Mouse (Mus musculus): ENCODE results near the gene 1700012B09Rik. TPM values are rescaled to one million over a fixed set of nuclear protein-coding genes. Genes with fewer than 3 reads are reported as not detected.

Gene 1700012B09Rik
- polyA plus RNA-seq, 1 experiment from 2014 or later: not detected

GRCm38 (mm10) chr9:14772074-14772473 is 1.2 kb upstream of the 1700012B09Rik start:
- Histone ChIP-seq H3K4me1 (ENCODE audit: control insufficient read depth, insufficient read depth, low read length) (no peaks in the 10 kb centered on the region), H3K36me3 (ENCODE audit: control insufficient read depth, insufficient read depth, low read length) (no peaks in the 10 kb centered on the region), H3K27me3 (ENCODE audit: control insufficient read depth, insufficient read depth, low read length) (no peaks in the 10 kb centered on the region), H3K4me3 (ENCODE audit: low read depth, low read length) (no peak overlapping the region), H3K4me2 (replicated peaks; ENCODE audit: low read depth, low read length) (no peak overlapping the region), H3K27ac (ENCODE audit: low read length) (no peak overlapping the region), H3K9ac (replicated peaks; ENCODE audit: low read depth, low read length) (no peak overlapping the region), H3K9me3 (ENCODE audit: control insufficient read depth, low read depth, low read length) (no peaks in the 10 kb centered on the region)
- WGBS: 90% methylated on average over 2 of the region's 2 CpGs
- no peak for ATAC-seq (ENCODE audit: insufficient number of reproducible peaks, insufficient read depth, low FRiP score, low read depth)

DNA sequence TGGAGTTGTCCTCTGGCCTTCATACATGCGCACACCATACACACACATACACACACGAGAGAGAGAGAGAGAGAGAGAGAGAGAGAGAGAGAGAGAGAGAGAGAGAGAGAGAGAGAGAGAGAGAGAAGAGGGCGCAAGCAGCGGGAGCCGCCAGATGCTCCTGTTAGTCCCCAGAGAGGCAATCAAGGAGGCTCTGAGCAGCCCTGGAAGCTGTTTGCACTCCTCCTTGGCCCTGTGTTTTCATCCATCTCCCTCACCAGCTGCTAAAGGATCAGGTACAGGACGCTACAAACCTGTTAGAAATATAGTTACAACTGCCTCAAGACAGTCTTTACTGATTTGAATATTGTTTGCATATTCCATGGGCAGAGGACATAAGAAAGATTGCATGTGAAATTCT is 1.0 kb downstream of the 1700012B09Rik start:
- no peaks in the 10 kb centered on the region for H3K9me3 ChIP-seq (ENCODE audit: control insufficient read depth, low read depth, low read length)
- H3K36me3 ChIP-seq (ENCODE audit: control insufficient read depth, insufficient read depth, low read length): no peaks in the 10 kb centered on the region
- no peak for ATAC-seq (ENCODE audit: insufficient number of reproducible peaks, insufficient read depth, low FRiP score, low read depth)
- H3K4me3 ChIP-seq (ENCODE audit: low read depth, low read length): no peak overlapping the region
- no peak overlapping the region for H3K4me2 ChIP-seq (replicated peaks; ENCODE audit: low read depth, low read length)
- H3K4me1 ChIP-seq (ENCODE audit: control insufficient read depth, insufficient read depth, low read length): no peaks in the 10 kb centered on the region
- 52% methylated on average over 6 of the region's 6 CpGs for WGBS
- no peaks in the 10 kb centered on the region for H3K27me3 ChIP-seq (ENCODE audit: control insufficient read depth, insufficient read depth, low read length)
- H3K9ac ChIP-seq (replicated peaks; ENCODE audit: low read depth, low read length): no peak overlapping the region
- H3K27ac ChIP-seq (ENCODE audit: low read length): no peak overlapping the region

DNA sequence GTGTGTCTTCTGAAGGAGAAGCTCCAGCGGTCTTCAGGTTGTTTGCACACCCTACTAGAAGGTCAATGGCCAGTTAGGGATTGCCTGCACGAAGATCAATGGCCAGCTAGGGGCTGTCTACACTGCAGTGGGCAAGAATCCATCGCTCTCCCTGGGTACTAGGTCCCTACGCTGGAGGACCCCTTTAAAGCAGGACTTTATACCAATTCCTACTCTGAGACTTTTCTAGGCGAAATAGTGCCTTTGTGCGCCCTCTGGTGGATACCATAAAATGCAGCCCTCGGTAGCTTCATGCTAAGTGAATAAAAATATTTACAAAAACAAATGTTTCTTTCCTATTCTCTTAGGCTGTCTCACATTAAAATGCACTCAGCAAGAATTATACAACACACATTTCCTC is 6.1 kb downstream of the 1700012B09Rik start:
- H3K27me3 ChIP-seq (ENCODE audit: control insufficient read depth, insufficient read depth, low read length): no peaks in the 10 kb centered on the region
- no peak for ATAC-seq (ENCODE audit: insufficient number of reproducible peaks, insufficient read depth, low FRiP score, low read depth)
- no peak overlapping the region for H3K9ac ChIP-seq (replicated peaks; ENCODE audit: low read depth, low read length)
- no peak overlapping the region for H3K4me2 ChIP-seq (replicated peaks; ENCODE audit: low read depth, low read length)
- no peak overlapping the region for H3K27ac ChIP-seq (ENCODE audit: low read length)
- no peaks in the 10 kb centered on the region for H3K9me3 ChIP-seq (ENCODE audit: control insufficient read depth, low read depth, low read length)
- WGBS: 23% methylated on average over 7 of the region's 7 CpGs
- H3K36me3 ChIP-seq (ENCODE audit: control insufficient read depth, insufficient read depth, low read length): no peaks in the 10 kb centered on the region
- H3K4me3 ChIP-seq (ENCODE audit: low read depth, low read length): no peak overlapping the region
- H3K4me1 ChIP-seq (ENCODE audit: control insufficient read depth, insufficient read depth, low read length): no peaks in the 10 kb centered on the region

- no peaks in the 10 kb centered on the region for H3K36me3 ChIP-seq (ENCODE audit: control insufficient read depth, insufficient read depth, low read length)
Observed at GRCm38 (mm10) chr9:14759261-14759660, 11.6 kb downstream of the 1700012B09Rik start.

GRCm38 (mm10) chr9:14758590-14758989 is 12.2 kb downstream of the 1700012B09Rik start:
- Histone ChIP-seq H3K4me1 (ENCODE audit: control insufficient read depth, insufficient read depth, low read length) (no peaks in the 10 kb centered on the region), H3K9ac (replicated peaks; ENCODE audit: low read depth, low read length) (no peak overlapping the region)

More at GRCm38 (mm10) chr9:14759261-14759660, 11.6 kb downstream of the 1700012B09Rik start:
- H3K27me3 ChIP-seq (ENCODE audit: control insufficient read depth, insufficient read depth, low read length): no peaks in the 10 kb centered on the region
- H3K4me2 ChIP-seq (replicated peaks; ENCODE audit: low read depth, low read length): no peak overlapping the region
- H3K27ac ChIP-seq (ENCODE audit: low read length): no peak overlapping the region
- no peaks in the 10 kb centered on the region for H3K9me3 ChIP-seq (ENCODE audit: control insufficient read depth, low read depth, low read length)
- no peak overlapping the region for H3K9ac ChIP-seq (replicated peaks; ENCODE audit: low read depth, low read length)
- no peak overlapping the region for H3K4me3 ChIP-seq (ENCODE audit: low read depth, low read length)
- H3K4me1 ChIP-seq (ENCODE audit: control insufficient read depth, insufficient read depth, low read length): no peaks in the 10 kb centered on the region
- ATAC-seq (ENCODE audit: insufficient number of reproducible peaks, insufficient read depth, low FRiP score, low read depth): no peak

GRCm38 (mm10) chr9:14754469-14754868 is 16.4 kb downstream of the 1700012B09Rik start:
- H3K4me3 ChIP-seq (ENCODE audit: low read depth, low read length): no peak overlapping the region
- no peak for ATAC-seq (ENCODE audit: insufficient number of reproducible peaks, insufficient read depth, low FRiP score, low read depth)
- no peak overlapping the region for H3K9ac ChIP-seq (replicated peaks; ENCODE audit: low read depth, low read length)
- no peaks in the 10 kb centered on the region for H3K27me3 ChIP-seq (ENCODE audit: control insufficient read depth, insufficient read depth, low read length)
- H3K4me2 ChIP-seq (replicated peaks; ENCODE audit: low read depth, low read length): no peak overlapping the region
- H3K36me3 ChIP-seq (ENCODE audit: control insufficient read depth, insufficient read depth, low read length): no peaks in the 10 kb centered on the region
- H3K9me3 ChIP-seq (ENCODE audit: control insufficient read depth, low read depth, low read length): no peaks in the 10 kb centered on the region
- no peaks in the 10 kb centered on the region; the same call in 1 of the 2 replicates for H3K4me1 ChIP-seq (ENCODE audit: control insufficient read depth, insufficient read depth, low read length)
- 81% methylated on average over 3 of the region's 3 CpGs for WGBS
- H3K27ac ChIP-seq (ENCODE audit: low read length): no peak overlapping the region

More at GRCm38 (mm10) chr9:14758590-14758989, 12.2 kb downstream of the 1700012B09Rik start:
- 57% methylated on average over 7 of the region's 7 CpGs for WGBS
- Histone ChIP-seq H3K4me2 (replicated peaks; ENCODE audit: low read depth, low read length) (no peak overlapping the region), H3K36me3 (ENCODE audit: control insufficient read depth, insufficient read depth, low read length) (no peaks in the 10 kb centered on the region), H3K9me3 (ENCODE audit: control insufficient read depth, low read depth, low read length) (no peaks in the 10 kb centered on the region), H3K27me3 (ENCODE audit: control insufficient read depth, insufficient read depth, low read length) (no peaks in the 10 kb centered on the region), H3K4me3 (ENCODE audit: low read depth, low read length) (no peak overlapping the region), H3K27ac (ENCODE audit: low read length) (no peak overlapping the region)
- no peak for ATAC-seq (ENCODE audit: insufficient number of reproducible peaks, insufficient read depth, low FRiP score, low read depth)

GRCm38 (mm10) chr9:14753947-14754346 is 16.9 kb downstream of the 1700012B09Rik start:
- Histone ChIP-seq H3K4me3 (ENCODE audit: low read depth, low read length) (no peak overlapping the region), H3K4me2 (replicated peaks; ENCODE audit: low read depth, low read length) (no peak overlapping the region), H3K4me1 (ENCODE audit: control insufficient read depth, insufficient read depth, low read length) (no peaks in the 10 kb centered on the region; the same call in 1 of the 2 replicates), H3K9me3 (ENCODE audit: control insufficient read depth, low read depth, low read length) (no peaks in the 10 kb centered on the region), H3K27me3 (ENCODE audit: control insufficient read depth, insufficient read depth, low read length) (no peaks in the 10 kb centered on the region), H3K27ac (ENCODE audit: low read length) (no peak overlapping the region), H3K9ac (replicated peaks; ENCODE audit: low read depth, low read length) (no peak overlapping the region), H3K36me3 (ENCODE audit: control insufficient read depth, insufficient read depth, low read length) (no peaks in the 10 kb centered on the region)
- ATAC-seq (ENCODE audit: insufficient number of reproducible peaks, insufficient read depth, low FRiP score, low read depth): no peak

- no peaks in the 10 kb centered on the region; the same call in 1 of the 2 replicates for H3K4me1 ChIP-seq (ENCODE audit: control insufficient read depth, insufficient read depth, low read length)
- H3K27ac ChIP-seq (ENCODE audit: low read length): peak within 1 kb of the TSS; percentile 44; the same call in 1 of the 2 replicates
- H3K9ac ChIP-seq (replicated peaks; ENCODE audit: low read depth, low read length): peak within 1 kb of the TSS; percentile 56
- WGBS: under 1% methylated on average over 27 of the region's 28 CpGs
- H3K4me3 ChIP-seq (ENCODE audit: low read depth, low read length): peak within 1 kb of the TSS; percentile 55
- H3K4me2 ChIP-seq (replicated peaks; ENCODE audit: low read depth, low read length): peak within 1 kb of the TSS; percentile 85
- peak; percentile 82 for ATAC-seq (ENCODE audit: insufficient number of reproducible peaks, insufficient read depth, low FRiP score, low read depth)
- no peaks in the 10 kb centered on the region for H3K9me3 ChIP-seq (ENCODE audit: control insufficient read depth, low read depth, low read length)
- no peaks in the 10 kb centered on the region for H3K36me3 ChIP-seq (ENCODE audit: control insufficient read depth, insufficient read depth, low read length)
- no peaks in the 10 kb centered on the region for H3K27me3 ChIP-seq (ENCODE audit: control insufficient read depth, insufficient read depth, low read length)
Observed at GRCm38 (mm10) chr9:14752001-14752522, 18.8 kb downstream of the 1700012B09Rik start, which contains the start of gene Fut4. Gene Fut4 (minus strand): TSS chr9:14752393.

DNA sequence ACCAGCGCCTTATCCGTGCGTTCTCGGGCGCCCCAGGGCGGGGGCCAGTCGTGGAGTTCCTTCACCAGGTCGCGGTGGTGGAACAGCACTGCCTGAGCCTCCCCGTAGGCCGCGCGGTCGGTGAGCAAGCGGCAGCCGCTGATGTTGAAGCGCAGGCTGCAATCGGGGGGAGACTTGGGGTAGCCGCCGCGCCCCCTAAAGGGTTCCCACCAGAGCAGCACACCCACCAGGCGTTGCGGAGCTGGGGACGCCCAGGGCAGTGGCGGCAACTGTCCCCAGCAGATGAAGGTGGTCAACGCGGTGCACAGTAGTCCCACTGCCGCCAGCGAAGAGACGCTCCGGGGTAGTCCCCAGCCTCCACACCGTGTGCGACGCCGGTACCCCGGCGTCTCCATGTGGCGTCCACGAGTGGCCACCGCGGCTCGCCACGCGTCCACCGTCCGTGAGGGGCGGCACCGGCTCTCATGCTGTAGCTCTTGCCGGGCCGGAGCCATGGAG is 19.3 kb downstream of the 1700012B09Rik start:
- H3K4me2 ChIP-seq (replicated peaks; ENCODE audit: low read depth, low read length): peak overlapping the region; percentile 85
- peak; percentile 72 for ATAC-seq (ENCODE audit: insufficient number of reproducible peaks, insufficient read depth, low FRiP score, low read depth)
- no peaks in the 10 kb centered on the region for H3K27me3 ChIP-seq (ENCODE audit: control insufficient read depth, insufficient read depth, low read length)
- no peaks in the 10 kb centered on the region for H3K36me3 ChIP-seq (ENCODE audit: control insufficient read depth, insufficient read depth, low read length)
- under 1% methylated on average over 49 of the region's 50 CpGs for WGBS
- no peaks in the 10 kb centered on the region; the same call in 1 of the 2 replicates for H3K4me1 ChIP-seq (ENCODE audit: control insufficient read depth, insufficient read depth, low read length)
- H3K9me3 ChIP-seq (ENCODE audit: control insufficient read depth, low read depth, low read length): no peaks in the 10 kb centered on the region
- peak overlapping the region; percentile 44; the same call in 1 of the 2 replicates for H3K27ac ChIP-seq (ENCODE audit: low read length)
- H3K9ac ChIP-seq (replicated peaks; ENCODE audit: low read depth, low read length): peak overlapping the region; percentile 56
- H3K4me3 ChIP-seq (ENCODE audit: low read depth, low read length): peak overlapping the region; percentile 55

Data from stomach, embryonic 14.5 days (tissue).